Comparison of ENCODE assay signal across 8 mouse cellular contexts in the genomic region with DNA sequence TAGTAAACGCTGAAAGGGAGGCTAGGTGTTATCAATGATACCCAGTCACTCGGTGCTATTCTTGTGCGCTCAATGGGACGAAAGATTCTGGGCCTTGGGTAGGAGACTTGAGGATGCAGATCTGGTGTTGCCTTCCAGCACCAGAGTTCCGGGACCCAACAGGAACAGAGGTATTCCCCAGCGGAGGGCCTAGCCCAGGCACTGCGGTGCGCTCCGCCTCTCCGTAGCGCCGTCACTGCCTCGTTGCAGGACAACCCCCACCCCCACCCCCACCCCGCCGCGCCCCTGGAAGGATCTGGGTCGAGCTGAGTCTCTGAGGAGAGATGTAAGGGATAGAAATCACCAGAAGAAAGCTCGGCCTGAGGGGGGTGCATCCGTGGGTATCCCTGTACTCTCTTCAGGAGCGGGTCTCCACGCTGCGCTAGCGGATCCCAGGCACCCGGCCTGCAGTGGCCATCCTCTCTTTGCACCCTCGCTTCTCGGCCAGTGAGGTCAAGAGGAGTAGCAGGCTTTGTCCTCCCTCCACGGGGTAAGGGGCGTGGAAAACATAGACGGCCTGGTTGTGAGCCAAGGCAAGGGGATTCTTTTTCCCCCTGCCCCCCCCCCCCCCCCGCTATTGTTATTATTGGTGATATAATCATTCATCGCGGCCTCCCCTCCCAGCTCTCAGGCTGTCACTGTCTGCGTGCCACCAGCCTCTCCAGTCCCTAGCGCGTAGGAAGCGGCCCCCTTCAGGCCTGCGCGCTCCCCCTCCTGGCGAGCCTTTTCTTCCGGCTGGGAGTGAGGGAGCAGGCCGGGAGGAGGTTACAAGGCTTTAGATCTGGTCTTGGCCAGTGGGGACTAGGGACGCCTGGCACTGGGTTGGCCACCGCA. TPM values are rescaled to one million over a fixed set of nuclear protein-coding genes. Genes with fewer than 3 reads are reported as not detected.
DNase-seq lines count a peak whose midpoint lies in the region; ATAC-seq lines count a peak whose summit lies in the region.

No protein-coding gene starts in this region.

- H3K9me3 ChIP-seq in heart, embryonic 14.5 days (ENCODE audit: control insufficient read depth, low read length): no peaks in the 10 kb centered on the region
- no peaks in the 10 kb centered on the region for H3K9me3 ChIP-seq in liver, embryonic 13.5 days (replicated peaks)
- no peaks in the 10 kb centered on the region for H3K9me3 ChIP-seq in stomach, embryonic 15.5 days

- peak overlapping the region; percentile 59 to 84 for H3K4me3 ChIP-seq in heart, embryonic 14.5 days (ENCODE audit: control insufficient read depth in 1 of 2, insufficient read depth in 1 of 2, low read depth in 1 of 2, low read length in 2 of 2)
- H3K4me3 ChIP-seq in liver, embryonic 13.5 days (replicated peaks): peak overlapping the region; percentile 74
- H3K4me3 ChIP-seq in stomach, embryonic 15.5 days (replicated peaks): peak overlapping the region; percentile 71

- under 1% methylated on average over 40 of the region's 43 CpGs for WGBS in heart, embryonic 14.5 days
- WGBS in liver, embryonic 13.5 days (ENCODE audit: insufficient replicate concordance): 0% methylated on average over 42 of the region's 43 CpGs
- WGBS in stomach, embryonic 15.5 days: under 1% methylated on average over 41 of the region's 43 CpGs

- H3K4me1 ChIP-seq in heart, embryonic 14.5 days (ENCODE audit: control insufficient read depth in 2 of 2, insufficient read depth in 2 of 2, low read length in 2 of 2): peaks cover 0 to 11% of the 10 kb centered on the region in 2 experiments; a peak in 2 of 4 replicates
- H3K4me1 ChIP-seq in liver, embryonic 13.5 days (replicated peaks): peaks cover 17% of the 10 kb centered on the region
- no peaks in the 10 kb centered on the region for H3K4me1 ChIP-seq in stomach, embryonic 15.5 days

- DNase-seq in CD4-positive helper T cell, adult 2 months (ENCODE audit: low read depth, low spot score): peak; percentile 67
- peak; percentile 50 for DNase-seq in brain, embryonic 18.5 days (ENCODE audit: low read depth, low spot score)
- peak; percentile 88 for DNase-seq in kidney, postnatal 14 days
- peak; percentile 57 for DNase-seq in liver, embryonic 13.5 days
- DNase-seq in neural tube, embryonic 10.5 days (ENCODE audit: extremely low spot score, low spot score): peak; percentile 86

- peak overlapping the region; percentile 84 for H3K4me2 ChIP-seq in heart, embryonic 14.5 days (ENCODE audit: low read length)
- H3K4me2 ChIP-seq in liver, embryonic 13.5 days: peak overlapping the region; percentile 92
- peak overlapping the region; percentile 82 for H3K4me2 ChIP-seq in stomach, embryonic 15.5 days

- H3K9ac ChIP-seq in heart, embryonic 14.5 days (ENCODE audit: low read length): peak overlapping the region; percentile 84
- peak overlapping the region; percentile 77 for H3K9ac ChIP-seq in liver, embryonic 13.5 days
- H3K9ac ChIP-seq in stomach, embryonic 15.5 days: peak overlapping the region; percentile 55

- H3K27me3 ChIP-seq in heart, embryonic 14.5 days (ENCODE audit: control insufficient read depth, insufficient read depth, low read length): no peaks in the 10 kb centered on the region
- no peaks in the 10 kb centered on the region for H3K27me3 ChIP-seq in liver, embryonic 13.5 days
- H3K27me3 ChIP-seq in stomach, embryonic 15.5 days (replicated peaks): no peaks in the 10 kb centered on the region

- peaks cover 31% of the 10 kb centered on the region for H3K36me3 ChIP-seq in heart, embryonic 14.5 days (ENCODE audit: control insufficient read depth, insufficient read depth, low read length)
- peaks cover 10% of the 10 kb centered on the region for H3K36me3 ChIP-seq in liver, embryonic 13.5 days
- H3K36me3 ChIP-seq in stomach, embryonic 15.5 days: 0 out of 2 replicates have a peak, but pooled peaks cover 5% of the 10 kb centered on the region

- ATAC-seq in erythroid progenitor cell, adult 5-6 weeks (replicated peaks; ENCODE audit: low FRiP score, poor library complexity, severe bottlenecking): peak; percentile 65
- ATAC-seq in heart, embryonic 14.5 days (ENCODE audit: insufficient number of reproducible peaks, insufficient read depth, low FRiP score, low read depth): peak; percentile 89
- ATAC-seq in liver, embryonic 13.5 days (ENCODE audit: low read depth): peak; percentile 80
- peak; percentile 87 for ATAC-seq in stomach, embryonic 15.5 days (ENCODE audit: insufficient read depth, low FRiP score, low read depth)

- H3K27ac ChIP-seq in heart, embryonic 14.5 days (replicated peaks in 1 of 2; ENCODE audit: control insufficient read depth in 1 of 2, insufficient read depth in 1 of 2, low read depth in 2 of 2, low read length in 2 of 2): peak overlapping the region; percentile 96 to 99
- H3K27ac ChIP-seq in liver, embryonic 13.5 days: peak overlapping the region; percentile 84
- H3K27ac ChIP-seq in stomach, embryonic 15.5 days: peak overlapping the region; percentile 98

RNA-seq across cellular contexts. Expression of gene Bivm, which starts 0.7 kb away (rescaled TPM):
- total RNA-seq in erythroid progenitor cell, adult 5-6 weeks (2015; ENCODE audit: low replicate concordance): 0.72 and 1.3 TPM in 2 replicates
- 0.64 TPM in 1 of 2 replicates, not detected in the other for total RNA-seq in erythroid progenitor cell, adult 5-6 weeks (2017; ENCODE audit: low replicate concordance)
- polyA plus RNA-seq in heart, embryonic 14.5 days (2014; fragmentation: Nextera tagmentation; extraction: Ambion mirVana): 12.2 and 15.3 TPM in 2 replicates
- 4.4 and 5.6 TPM in 2 replicates for polyA plus RNA-seq in liver, embryonic 13.5 days (2015; fragmentation: Nextera tagmentation; extraction: Ambion mirVana)
- polyA plus RNA-seq in stomach, embryonic 15.5 days (2015; fragmentation: Nextera tagmentation; extraction: Ambion mirVana): 16.0 and 17.7 TPM in 2 replicates

RNA-seq across cellular contexts. Expression of gene Kdelc1, which starts 0.8 kb away (rescaled TPM):
- total RNA-seq in erythroid progenitor cell, adult 5-6 weeks (2015; ENCODE audit: low replicate concordance): 1.1 and 1.7 TPM in 2 replicates
- 0.64 and 1.5 TPM in 2 replicates for total RNA-seq in erythroid progenitor cell, adult 5-6 weeks (2017; ENCODE audit: low replicate concordance)
- polyA plus RNA-seq in heart, embryonic 14.5 days (2014; fragmentation: Nextera tagmentation; extraction: Ambion mirVana): 44.6 and 48.8 TPM in 2 replicates
- polyA plus RNA-seq in liver, embryonic 13.5 days (2015; fragmentation: Nextera tagmentation; extraction: Ambion mirVana): 21.6 and 24.1 TPM in 2 replicates
- 51.6 and 53.1 TPM in 2 replicates for polyA plus RNA-seq in stomach, embryonic 15.5 days (2015; fragmentation: Nextera tagmentation; extraction: Ambion mirVana)

RNA-seq across cellular contexts. Expression of gene Tex30, which starts 17.2 kb away (rescaled TPM):
- total RNA-seq in erythroid progenitor cell, adult 5-6 weeks (2015; ENCODE audit: low replicate concordance): 22.7 and 36.9 TPM in 2 replicates
- total RNA-seq in erythroid progenitor cell, adult 5-6 weeks (2017; ENCODE audit: low replicate concordance): 8.5 and 34.1 TPM in 2 replicates
- polyA plus RNA-seq in heart, embryonic 14.5 days (2014; fragmentation: Nextera tagmentation; extraction: Ambion mirVana): 66.1 and 69.7 TPM in 2 replicates
- 80.3 and 89.4 TPM in 2 replicates for polyA plus RNA-seq in liver, embryonic 13.5 days (2015; fragmentation: Nextera tagmentation; extraction: Ambion mirVana)
- 74.2 and 82.2 TPM in 2 replicates for polyA plus RNA-seq in stomach, embryonic 15.5 days (2015; fragmentation: Nextera tagmentation; extraction: Ambion mirVana)

RNA-seq across cellular contexts. Expression of gene Ercc5, which starts 28.1 kb away (rescaled TPM):
- total RNA-seq in erythroid progenitor cell, adult 5-6 weeks (2015; ENCODE audit: low replicate concordance): 2.5 and 6.7 TPM in 2 replicates
- 5.5 and 6.5 TPM in 2 replicates for total RNA-seq in erythroid progenitor cell, adult 5-6 weeks (2017; ENCODE audit: low replicate concordance)
- polyA plus RNA-seq in heart, embryonic 14.5 days (2014; fragmentation: Nextera tagmentation; extraction: Ambion mirVana): 13.7 and 16.4 TPM in 2 replicates
- polyA plus RNA-seq in liver, embryonic 13.5 days (2015; fragmentation: Nextera tagmentation; extraction: Ambion mirVana): 5.9 and 6.9 TPM in 2 replicates
- 20.5 and 21.6 TPM in 2 replicates for polyA plus RNA-seq in stomach, embryonic 15.5 days (2015; fragmentation: Nextera tagmentation; extraction: Ambion mirVana)

RNA-seq across cellular contexts. Expression of gene Gm8251, which starts 57.7 kb away (rescaled TPM):
- 2.1 and 5.4 TPM in 2 replicates for total RNA-seq in erythroid progenitor cell, adult 5-6 weeks (2015; ENCODE audit: low replicate concordance)
- 3.3 and 5.9 TPM in 2 replicates for total RNA-seq in erythroid progenitor cell, adult 5-6 weeks (2017; ENCODE audit: low replicate concordance)
- 0.07 TPM in 1 of 2 replicates, not detected in the other for polyA plus RNA-seq in heart, embryonic 14.5 days (2014; fragmentation: Nextera tagmentation; extraction: Ambion mirVana)
- polyA plus RNA-seq in liver, embryonic 13.5 days (2015; fragmentation: Nextera tagmentation; extraction: Ambion mirVana): 0.13 and 0.20 TPM in 2 replicates
- 0.08 and 0.10 TPM in 2 replicates for polyA plus RNA-seq in stomach, embryonic 15.5 days (2015; fragmentation: Nextera tagmentation; extraction: Ambion mirVana)

Comparison
In these comparisons a context has a peak if more than half of its experiments do, and no peak if none do; other contexts are left out.
1. Peak in every context shown above with its lines: DNase-seq, ATAC-seq, H3K4me3 ChIP-seq and H3K27ac ChIP-seq.